Mouse (Mus musculus): ENCODE measurements around the gene Gm14744.
A peak's percentile ranks its signal among the peaks of the same experiment; 100 is the strongest.
"Not testable (repeated sequence)": the region's sequence is repeated elsewhere in the genome, so short reads cannot be mapped to it uniquely, and the experiment has no call there.

GRCm38 (mm10) chrX:77880033-77880432 is 15.5 kb downstream of the Gm14744 start:
- not testable (repeated sequence) for TF ChIP-seq EP300 (optimal IDR thresholded peaks at IDR 0.05)
- peak; percentile 34 for TF ChIP-seq CTCF (IDR thresholded peaks at IDR 0.05; ENCODE audit: low read depth)

All from stomach, postnatal 0 days (tissue).